Mouse (Mus musculus) midbrain, embryonic 13.5 days (tissue): ENCODE results near the gene Adamts1. TPM values are rescaled to one million over a fixed set of nuclear protein-coding genes. Genes with fewer than 3 reads are reported as not detected.

ENCODE experiments used
- ATAC-seq: fragments of 200-750 bp; cut with Nextera tagmentation; 2 replicates; pipeline ENCODE4 v1.8.0; 2017; ENCODE audit warnings: mild to moderate bottlenecking, moderate TSS enrichment, moderate library complexity
- H3K27ac ChIP-seq: fragments of 300-500 bp; sonication (generic); 2 replicates; pipeline ENCODE4 v1.5.1; 2015; ENCODE audit warnings: inconsistent platforms, mild to moderate bottlenecking, moderate library complexity
- H3K27me3 ChIP-seq: fragments of 300-500 bp; sonication (generic); 2 replicates; pipeline ENCODE4 v1.6.1; 2015; ENCODE audit warnings: mild to moderate bottlenecking, inconsistent platforms
- H3K36me3 ChIP-seq: fragments of 300-500 bp; sonication (generic); 2 replicates; pipeline ENCODE4 v1.6.1; 2015; ENCODE audit warnings: mild to moderate bottlenecking, inconsistent platforms
- H3K4me1 ChIP-seq: fragments of 300-500 bp; sonication (generic); replicated peaks from 2 replicates; pipeline ENCODE4 v1.6.1; 2015; ENCODE audit warnings: inconsistent platforms
- H3K4me2 ChIP-seq: fragments of 300-500 bp; sonication (generic); replicated peaks from 2 replicates; pipeline ENCODE4 v1.6.1; 2015; ENCODE audit warnings: moderate library complexity, mild to moderate bottlenecking, inconsistent platforms
- H3K4me3 ChIP-seq: fragments of 300-500 bp; sonication (generic); replicated peaks from 2 replicates; pipeline ENCODE4 v1.5.1; 2015; ENCODE audit warnings: mild to moderate bottlenecking, inconsistent platforms
- H3K9ac ChIP-seq: fragments of 300-500 bp; sonication (generic); replicated peaks from 2 replicates; pipeline ENCODE4 v1.6.1; 2015; ENCODE audit warnings: mild to moderate bottlenecking, inconsistent platforms
- H3K9me3 ChIP-seq: fragments of 300-500 bp; sonication (generic); 2 replicates; pipeline ENCODE4 v1.6.1; 2016; ENCODE audit warnings: mild to moderate bottlenecking, inconsistent platforms
- WGBS: fragments of 180-500 bp; shearing (Covaris S2); methylation state at CpG from one replicate; pipeline ENCODE4 v1.1.7; 2015; 5-methylcytosine and 5-hydroxymethylcytosine counted together
- polyA plus RNA-seq: library from polyadenylated mRNA; unstranded; fragments of >200 nt; fragmentation: Nextera tagmentation; extraction: Ambion mirVana; gene quantifications from 2 replicates; pipeline ENCODE4 v1.2.1, GENCODE M21; 2015

Gene Adamts1
- polyA plus RNA-seq, 1 experiment from 2014 or later = 5.3 TPM

GRCm38 (mm10) chr16:85762052-85762665, 40.8 kb downstream of the Adamts1 start:
- no peaks in the 10 kb centered on the region for H3K9me3 ChIP-seq
- H3K4me2 ChIP-seq = no peak overlapping the region
- H3K4me1 ChIP-seq = no peaks in the 10 kb centered on the region
- no peaks in the 10 kb centered on the region for H3K27me3 ChIP-seq
- no peaks in the 10 kb centered on the region for H3K36me3 ChIP-seq
- 91% methylated on average over 10 of the region's 10 CpGs for WGBS
- ATAC-seq = no peak
- no peak overlapping the region for H3K9ac ChIP-seq
- H3K27ac ChIP-seq = no peak overlapping the region
- H3K4me3 ChIP-seq = no peak overlapping the region

GRCm38 (mm10) chr16:85760961-85761580, 41.8 kb downstream of the Adamts1 start:
- Histone ChIP-seq H3K4me3 (no peak overlapping the region), H3K9me3 (no peaks in the 10 kb centered on the region), H3K27ac (no peak overlapping the region), H3K27me3 (no peaks in the 10 kb centered on the region), H3K4me2 (no peak overlapping the region), H3K4me1 (peaks cover under 1% of the 10 kb centered on the region; the same call in 1 of the 2 replicates), H3K9ac (no peak overlapping the region), H3K36me3 (no peaks in the 10 kb centered on the region)
- 90% methylated on average over 7 of the region's 7 CpGs for WGBS
- ATAC-seq = no peak

GRCm38 (mm10) chr16:85756101-85756819, 46.7 kb downstream of the Adamts1 start:
- Histone ChIP-seq H3K27me3 (no peaks in the 10 kb centered on the region), H3K9me3 (no peaks in the 10 kb centered on the region), H3K27ac (no peak overlapping the region), H3K4me1 (peaks cover 3% of the 10 kb centered on the region; the same call in 1 of the 2 replicates), H3K4me3 (no peak overlapping the region), H3K9ac (no peak overlapping the region), H3K4me2 (no peak overlapping the region), H3K36me3 (no peaks in the 10 kb centered on the region)
- WGBS = 73% methylated on average over 14 of the region's 14 CpGs
- peak; percentile 69 for ATAC-seq

GRCm38 (mm10) chr16:85749335-85749734, 53.6 kb downstream of the Adamts1 start:
- no peak for ATAC-seq
- no peaks in the 10 kb centered on the region for H3K9me3 ChIP-seq
- no peaks in the 10 kb centered on the region for H3K27me3 ChIP-seq
- H3K4me3 ChIP-seq = no peak overlapping the region
- H3K36me3 ChIP-seq = no peaks in the 10 kb centered on the region
- WGBS = 55% methylated on average over 6 of the region's 6 CpGs
- no peak overlapping the region for H3K9ac ChIP-seq
- H3K4me2 ChIP-seq = no peak overlapping the region
- no peaks in the 10 kb centered on the region for H3K4me1 ChIP-seq
- no peak overlapping the region for H3K27ac ChIP-seq

- Histone ChIP-seq H3K36me3 (no peaks in the 10 kb centered on the region), H3K4me1 (no peaks in the 10 kb centered on the region), H3K27ac (no peak overlapping the region), H3K27me3 (no peaks in the 10 kb centered on the region), H3K4me2 (no peak overlapping the region), H3K4me3 (no peak overlapping the region), H3K9me3 (no peaks in the 10 kb centered on the region), H3K9ac (no peak overlapping the region)
- 80% methylated on average over 16 of the region's 16 CpGs for WGBS
- peak; percentile 67 for ATAC-seq
Measured at GRCm38 (mm10) chr16:85747589-85748360, 55.1 kb downstream of the Adamts1 start.

GRCm38 (mm10) chr16:85746386-85746785, 56.5 kb downstream of the Adamts1 start:
- Histone ChIP-seq H3K36me3 (no peaks in the 10 kb centered on the region), H3K9ac (no peak overlapping the region), H3K9me3 (no peaks in the 10 kb centered on the region), H3K4me1 (no peaks in the 10 kb centered on the region), H3K27me3 (no peaks in the 10 kb centered on the region), H3K27ac (no peak overlapping the region), H3K4me3 (no peak overlapping the region), H3K4me2 (no peak overlapping the region)
- WGBS = 87% methylated on average over 3 of the region's 3 CpGs
- ATAC-seq = no peak

Other genes with a start within 250 kb of the Adamts1 start
- 2.6 and 3.2 TPM in 2 replicates for gene Cyyr1, start 249.7 kb downstream of the Adamts1 start, polyA plus RNA-seq
- gene Adamts5, start 98.7 kb upstream of the Adamts1 start, polyA plus RNA-seq = 0.93 and 1.1 TPM in 2 replicates